Mouse (Mus musculus): ENCODE data around the gene Dad1. TPM values are rescaled to one million over a fixed set of nuclear protein-coding genes. Genes with fewer than 3 reads are reported as not detected.
"Not testable (repeated sequence)": the region's sequence is repeated elsewhere in the genome, so short reads cannot be mapped to it uniquely, and the experiment has no call there.

Dad1 gene
- total RNA-seq, 2 experiments from 2014 or later: 65.7 to 66.8 TPM

DNA sequence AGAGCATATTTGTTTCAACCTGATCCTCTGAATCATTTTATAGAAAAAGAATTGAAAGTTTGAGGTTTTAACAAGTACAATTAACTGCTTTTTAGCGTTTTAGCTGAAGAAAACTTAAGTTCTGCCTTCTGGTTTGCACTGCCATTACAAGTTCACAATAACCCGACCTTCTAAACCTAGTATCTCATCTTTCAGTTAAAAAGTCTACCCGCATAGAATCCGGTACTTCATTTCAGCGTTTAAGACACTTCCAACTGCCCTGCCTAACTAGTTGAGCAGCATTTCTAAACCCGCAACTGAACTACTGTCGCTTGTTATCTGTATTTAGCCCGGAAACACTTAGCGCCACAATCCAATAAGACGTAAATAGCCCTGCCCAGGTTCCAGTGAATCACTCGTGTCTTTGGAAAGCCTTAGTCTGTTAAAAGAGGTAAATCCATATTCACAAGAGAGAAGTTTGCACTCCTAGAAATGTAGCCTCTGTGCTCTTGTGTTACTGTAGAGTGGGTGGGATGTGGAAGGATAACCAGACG is 832 bp upstream of the Dad1 start:
- intact Hi-C loops (cut with DNase I): loop anchor here (5.0 kb wide), 1 partner anchor 103 kb away; no protein-coding TSS in a partner anchor
- no peak for DNase-seq

DNA sequence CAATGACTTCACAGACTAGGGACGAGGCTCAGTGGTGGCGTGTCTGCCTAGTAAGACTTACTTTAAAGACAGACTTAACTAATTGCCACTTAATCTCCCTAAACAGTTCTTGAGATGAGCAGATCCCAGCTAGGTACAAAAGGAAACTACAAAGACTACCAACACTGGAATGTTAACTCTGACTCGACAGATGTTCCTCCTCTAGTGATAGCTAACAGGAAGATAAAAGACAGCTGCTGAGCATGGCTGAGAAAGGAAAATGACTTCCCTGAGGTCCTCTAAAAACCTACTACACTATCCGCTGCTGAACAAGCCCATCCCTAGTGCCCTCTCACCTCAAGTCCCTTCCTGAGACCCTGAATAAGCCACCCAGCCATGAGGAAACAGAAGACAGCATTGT is 3.8 kb downstream of the Dad1 start:
- intact Hi-C loops (cut with DNase I): loop anchor here (5.0 kb wide), 1 partner anchor 107 kb away; no protein-coding TSS in a partner anchor

DNA sequence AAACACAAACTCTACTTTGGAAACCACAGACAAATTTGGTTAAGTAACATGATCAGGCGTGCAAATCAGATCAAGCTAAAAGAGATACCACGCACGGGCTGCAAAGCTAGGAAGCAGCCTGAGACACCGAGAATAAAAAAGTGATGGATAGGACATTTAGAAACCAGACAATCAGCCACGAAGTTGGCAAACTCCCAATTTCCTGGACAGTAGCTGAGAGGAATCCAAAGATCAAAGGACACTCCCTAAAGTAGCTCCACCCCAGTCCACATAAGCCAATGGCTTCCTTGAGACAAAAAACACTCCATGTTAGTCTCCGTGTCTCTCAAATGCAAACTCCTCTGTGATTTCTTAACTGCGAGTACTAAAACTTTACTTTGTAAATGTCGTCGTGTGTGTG is 4.6 kb downstream of the Dad1 start:
- no peak for DNase-seq
- intact Hi-C loops (cut with DNase I): no loop called here

More for the DNA sequence above, 3.8 kb downstream of the Dad1 start:
- no peak for DNase-seq

DNA sequence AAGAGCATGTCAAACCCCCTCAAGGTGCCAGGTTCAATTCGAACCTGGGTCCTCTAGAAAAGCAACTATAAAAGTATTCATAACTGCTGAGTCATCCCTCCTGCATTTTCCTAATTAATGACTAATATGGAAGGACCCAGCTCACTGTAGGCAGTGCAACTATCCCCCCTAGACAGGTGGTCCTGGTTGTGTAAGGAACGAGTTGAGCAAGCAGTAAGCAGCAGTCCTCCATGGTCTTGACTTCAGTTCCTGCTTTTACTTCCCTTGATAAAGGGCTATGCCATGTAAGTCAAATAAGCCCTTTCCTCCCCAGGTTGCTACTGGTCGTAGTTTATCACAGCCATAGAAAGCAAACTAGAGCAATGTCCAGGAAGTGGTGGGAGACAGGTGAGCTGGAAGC is 7.7 kb downstream of the Dad1 start:
- DNase-seq: no peak
- intact Hi-C loops (cut with DNase I): no loop called here

DNA sequence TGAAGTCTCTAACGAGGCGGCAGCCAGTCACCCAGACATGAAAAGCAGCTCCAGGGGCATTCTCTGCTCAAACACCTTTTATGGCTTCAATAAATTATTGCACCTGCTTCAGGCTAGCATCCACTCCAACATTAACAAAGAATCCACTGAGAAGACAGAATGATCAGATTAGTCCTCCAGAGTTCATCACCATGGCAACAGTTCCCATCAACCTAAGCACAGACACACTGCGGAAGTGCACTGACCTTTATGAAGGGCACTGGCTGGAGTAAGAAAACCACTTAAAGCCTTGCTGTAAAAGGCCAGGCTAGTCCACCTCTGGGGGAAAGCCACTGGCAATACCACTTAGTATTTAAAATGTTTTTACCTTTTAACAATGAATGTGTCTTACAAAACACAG is 9.7 kb downstream of the Dad1 start:
- intact Hi-C loops (cut with DNase I): no loop called here

DNA sequence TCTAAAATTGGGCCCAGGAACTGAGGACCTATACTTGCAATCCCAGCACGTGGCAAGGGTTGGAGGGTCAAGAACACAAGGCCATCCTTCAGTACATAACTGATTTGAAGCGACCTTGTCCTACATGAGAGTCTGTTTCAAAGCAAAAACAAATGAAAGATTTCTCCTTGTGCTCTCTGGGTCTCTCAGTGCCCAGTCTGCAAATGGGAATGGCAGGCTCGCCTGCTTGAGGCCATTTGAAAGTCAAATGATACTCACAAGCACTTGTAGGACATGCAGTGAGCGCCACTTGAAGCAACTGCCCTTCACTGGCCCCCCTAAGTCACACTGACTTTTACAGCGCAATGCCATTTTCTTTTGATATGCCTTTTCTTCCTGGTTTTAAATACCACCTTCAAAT is 13.4 kb downstream of the Dad1 start:
- intact Hi-C loops (cut with DNase I): no loop called here
- DNase-seq: no peak

More for the DNA sequence above, 9.7 kb downstream of the Dad1 start:
- DNase-seq: no peak

DNA sequence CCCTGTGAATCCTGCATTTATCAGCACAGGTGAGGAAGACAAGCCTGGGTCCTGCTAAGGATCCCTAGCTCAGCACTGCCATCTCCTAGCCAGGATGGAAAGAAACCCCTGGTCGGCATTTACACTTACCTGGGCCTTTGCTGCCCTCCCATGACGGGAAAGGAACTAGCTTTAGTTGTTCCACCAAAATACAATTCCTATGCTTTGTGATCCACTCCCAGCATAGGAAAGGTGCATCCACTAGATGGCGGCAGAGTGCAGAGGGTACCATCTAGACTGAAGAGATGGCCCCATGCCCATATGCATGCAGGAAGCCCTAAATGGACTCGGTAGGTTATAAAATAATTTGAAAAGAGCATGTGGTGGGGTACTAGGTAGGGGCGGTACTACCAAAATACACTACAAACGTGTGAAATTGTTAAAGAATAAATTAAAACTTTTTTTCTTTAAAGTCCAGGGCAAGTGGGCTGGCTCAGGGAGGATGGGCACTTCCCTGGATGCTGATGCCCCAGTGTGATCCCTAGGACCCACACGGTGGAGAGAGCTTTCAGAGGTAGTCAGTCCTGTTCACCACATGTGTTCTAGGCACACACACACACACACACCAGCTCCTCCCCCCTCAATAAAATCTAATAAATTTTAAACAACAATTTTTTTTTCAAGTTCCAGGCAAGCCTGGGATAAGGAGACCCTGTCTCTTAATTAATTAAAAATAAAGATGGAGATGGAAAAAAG is 14.7 kb downstream of the Dad1 start:
- peak; percentile 61 to 69 for DNase-seq
- intact Hi-C loops (cut with DNase I): loop anchor here (5.0 kb wide), 1 partner anchor 173 kb away; no protein-coding TSS in a partner anchor

DNA sequence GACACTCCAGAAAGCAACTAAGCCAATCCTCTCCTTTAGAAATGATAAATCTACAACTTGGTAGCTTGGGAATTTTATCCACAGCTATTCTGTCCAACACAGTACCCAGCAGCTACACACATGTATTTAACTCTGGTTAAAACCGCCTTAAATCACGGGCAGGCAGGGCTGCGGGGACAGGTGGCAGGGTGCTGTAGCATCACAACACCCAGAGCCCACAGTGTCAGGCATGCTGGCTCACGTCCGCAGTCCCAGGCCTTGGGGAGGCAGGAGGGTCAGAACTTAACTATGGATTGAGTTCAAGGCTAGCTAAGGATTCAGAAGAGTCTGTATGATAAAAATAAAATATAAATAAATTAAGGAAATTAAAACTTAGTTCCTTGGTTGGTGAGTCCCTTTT is 17.0 kb downstream of the Dad1 start:
- DNase-seq: no peak
- intact Hi-C loops (cut with DNase I): loop anchor here (5.0 kb wide), 1 partner anchor 175 kb away; no protein-coding TSS in a partner anchor

DNA sequence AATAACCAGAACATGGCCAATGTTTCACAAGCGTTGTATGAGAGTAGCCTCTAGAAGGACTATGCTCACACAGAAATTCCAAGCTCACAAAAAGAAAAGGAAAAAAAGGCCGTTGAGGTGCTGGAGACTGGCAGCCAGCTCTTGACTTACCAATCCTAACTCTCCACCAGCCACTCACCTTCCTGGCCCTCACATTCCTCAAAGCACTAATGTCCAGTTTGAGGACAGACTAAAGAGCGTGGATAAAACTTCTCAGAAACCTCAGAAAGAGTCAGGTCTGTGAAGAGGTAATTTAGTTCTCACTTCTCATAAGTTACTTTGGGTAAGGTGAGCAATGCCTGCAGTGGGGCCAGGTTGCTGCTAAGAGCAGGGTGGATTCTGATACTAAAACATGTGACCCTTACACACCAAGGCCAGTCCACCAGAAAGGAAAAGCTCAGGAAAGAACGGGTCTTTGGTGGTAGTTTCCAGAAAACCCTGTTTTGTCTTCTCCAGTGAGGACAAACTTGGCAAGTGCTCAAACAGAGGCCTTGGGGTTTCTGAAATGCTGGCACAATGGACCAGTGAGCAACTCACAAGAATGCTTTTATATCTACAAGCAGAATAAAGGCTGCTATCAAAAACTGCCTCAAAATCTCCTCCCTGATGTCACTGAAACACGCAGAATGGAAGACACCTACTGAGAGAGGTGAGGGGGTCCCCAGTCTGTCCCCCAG is 17.9 kb downstream of the Dad1 start:
- no peak for DNase-seq
- intact Hi-C loops (cut with DNase I): loop anchor here (5.0 kb wide), 1 partner anchor 176 kb away; no protein-coding TSS in a partner anchor

DNA sequence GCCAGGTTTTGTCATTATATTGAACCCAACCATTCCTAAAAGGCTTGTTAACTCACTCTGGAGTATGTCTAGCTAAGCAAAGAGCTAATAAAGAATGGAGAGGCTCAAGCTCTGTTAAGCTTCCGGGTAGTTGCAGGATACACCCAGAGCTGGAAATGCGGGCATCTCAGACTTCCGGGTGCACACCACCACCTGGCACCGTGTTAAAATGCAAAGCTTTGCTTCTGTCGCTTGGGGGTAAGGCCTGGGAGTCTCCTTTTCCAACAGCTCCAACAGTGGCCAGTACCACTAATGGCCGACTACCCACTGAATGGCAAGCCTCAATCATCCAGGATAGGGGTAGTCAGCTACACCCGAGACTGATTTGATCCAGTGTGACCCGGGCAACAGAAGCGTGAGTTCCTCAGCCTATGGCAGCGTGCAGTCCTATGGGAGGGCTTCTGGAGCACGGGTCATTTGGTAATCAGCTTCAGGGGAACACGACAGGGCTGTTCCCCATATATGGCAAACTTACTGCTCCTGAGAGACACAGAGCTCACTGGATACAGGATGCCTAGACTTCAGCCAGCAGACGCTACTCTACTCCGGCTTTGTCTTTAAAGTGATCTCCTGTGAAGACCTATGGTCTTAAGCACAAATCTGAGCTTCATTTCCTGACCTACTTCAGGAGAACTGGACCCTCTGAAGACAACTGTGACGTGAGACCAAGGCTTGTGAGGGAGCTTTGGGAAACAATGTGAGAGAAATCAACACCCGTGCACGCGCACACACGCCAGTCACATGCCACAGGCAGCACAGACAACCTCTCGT is 19.5 kb downstream of the Dad1 start:
- DNase-seq: no peak
- intact Hi-C loops (cut with DNase I): loop anchor here (5.0 kb wide), 1 partner anchor 178 kb away; no protein-coding TSS in a partner anchor

DNA sequence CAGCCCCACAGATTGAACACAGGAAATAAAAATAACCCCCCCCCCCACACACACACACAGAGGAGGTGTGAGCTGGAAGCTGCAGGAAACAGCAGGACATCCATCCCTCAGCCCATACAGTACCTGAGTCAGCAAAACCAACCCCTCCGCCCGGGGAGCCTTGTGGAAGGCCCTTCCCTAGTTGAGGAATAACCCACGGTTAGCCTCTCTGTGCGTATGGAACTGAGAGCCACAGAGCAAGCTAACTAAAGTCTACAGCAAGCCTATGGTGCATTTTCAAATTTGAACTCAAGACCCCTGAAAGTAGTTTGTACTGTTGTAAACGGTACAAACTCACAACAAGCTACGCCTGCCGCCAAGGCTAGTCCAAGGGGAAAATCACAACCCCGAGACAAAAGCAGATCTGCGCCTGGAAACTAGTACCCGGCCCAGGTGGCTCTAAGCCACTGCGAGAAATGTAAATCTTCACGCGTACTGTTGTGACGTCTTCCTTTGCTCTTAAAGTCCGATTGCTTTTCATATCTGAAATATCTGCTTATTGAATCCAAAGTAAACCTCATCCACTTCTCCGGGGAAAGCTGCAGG is 20.3 kb downstream of the Dad1 start:
- DNase-seq: no peak
- intact Hi-C loops (cut with DNase I): no loop called here

DNA sequence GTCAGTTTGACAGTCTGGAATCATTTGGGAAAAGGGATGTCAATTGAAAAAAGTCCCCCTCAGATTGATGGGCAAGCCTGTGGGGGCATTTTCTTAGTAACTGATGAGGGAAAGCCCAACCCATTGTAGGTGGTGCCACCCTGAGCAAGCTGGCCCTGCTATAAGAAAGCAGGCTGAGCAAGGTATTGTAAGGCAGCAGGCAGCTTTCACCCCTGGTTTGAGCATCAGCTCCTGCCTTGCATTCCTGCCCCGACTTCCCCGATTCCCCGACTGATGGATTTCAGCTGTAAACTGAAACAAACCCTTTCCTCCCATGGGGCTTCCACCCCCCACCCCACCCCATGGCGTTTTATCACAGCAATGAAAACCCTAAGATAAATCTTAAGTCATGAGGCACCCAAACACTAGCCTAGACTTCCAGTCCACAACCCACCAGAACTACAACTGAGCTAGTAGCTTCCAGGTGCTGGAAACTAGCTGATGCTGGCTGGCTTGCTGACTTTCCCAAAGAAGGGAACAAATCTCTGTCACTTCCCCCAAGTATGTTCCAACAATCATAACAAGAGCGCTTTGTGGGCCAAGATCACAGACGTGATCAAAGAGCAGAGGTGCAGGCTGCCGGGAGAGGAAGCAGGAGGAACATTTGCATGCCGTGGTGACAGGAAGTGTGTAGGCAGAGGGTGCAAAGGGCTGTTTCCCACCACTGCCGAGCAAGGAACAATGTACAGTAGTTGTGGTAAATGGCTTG is 20.9 kb downstream of the Dad1 start:
- DNase-seq: no peak
- intact Hi-C loops (cut with DNase I): no loop called here

DNA sequence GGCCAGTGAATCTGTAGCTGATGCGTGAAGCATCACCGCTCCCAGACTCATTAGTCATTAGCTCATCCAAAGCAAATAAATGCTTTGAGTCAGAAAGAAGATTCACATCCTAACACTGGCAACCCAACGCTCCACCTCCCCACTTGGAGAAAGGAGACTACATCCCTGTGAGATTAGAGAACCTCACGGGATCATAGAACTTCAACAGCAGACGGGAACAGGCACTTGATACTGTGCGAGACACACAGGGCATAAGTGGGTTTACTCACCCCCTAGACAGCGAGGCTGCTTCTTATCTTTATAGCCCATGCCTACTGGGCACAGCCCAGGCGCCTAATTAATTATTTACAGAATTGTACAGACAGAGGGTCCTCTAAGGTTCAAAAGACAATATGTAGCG is 21.8 kb downstream of the Dad1 start:
- no peak for DNase-seq
- intact Hi-C loops (cut with DNase I): no loop called here

DNA sequence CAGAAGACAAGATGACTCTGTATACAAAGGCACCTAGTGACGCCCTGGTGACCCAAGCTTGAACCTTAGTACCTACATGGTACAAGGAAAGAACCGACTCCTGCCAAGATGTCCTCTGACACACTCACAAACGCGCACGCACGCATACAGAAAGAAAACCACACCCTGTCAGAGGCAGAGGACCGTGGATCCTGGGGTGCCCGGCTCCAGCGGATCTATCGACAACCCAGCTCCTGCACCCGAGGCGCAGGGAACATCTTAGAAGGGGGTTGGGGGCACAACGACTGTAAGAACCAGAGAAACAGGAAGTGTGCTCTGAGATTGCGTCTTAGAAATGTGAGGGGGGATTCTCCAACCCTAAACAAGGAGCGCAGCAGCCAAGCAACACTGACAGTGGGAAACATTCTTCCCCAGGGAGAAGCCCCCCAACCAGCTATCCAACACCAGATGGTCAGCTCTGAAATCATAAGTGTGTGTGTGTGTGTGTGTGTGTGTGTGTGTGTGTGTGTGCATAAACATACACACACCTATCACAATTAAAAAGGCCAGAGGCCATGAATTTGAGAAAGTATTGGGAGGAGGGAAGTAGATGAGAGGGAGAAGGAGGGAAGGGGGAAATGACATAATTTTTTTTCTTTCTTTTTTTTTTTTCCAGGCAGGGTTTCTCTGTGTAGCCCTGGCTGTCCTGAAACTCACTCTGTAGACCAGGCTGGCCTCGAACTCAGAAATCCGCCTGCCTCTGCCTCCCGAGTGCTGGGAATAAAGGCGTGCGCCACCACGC is 22.5 kb downstream of the Dad1 start:
- intact Hi-C loops (cut with DNase I): no loop called here
- no peak for DNase-seq

DNA sequence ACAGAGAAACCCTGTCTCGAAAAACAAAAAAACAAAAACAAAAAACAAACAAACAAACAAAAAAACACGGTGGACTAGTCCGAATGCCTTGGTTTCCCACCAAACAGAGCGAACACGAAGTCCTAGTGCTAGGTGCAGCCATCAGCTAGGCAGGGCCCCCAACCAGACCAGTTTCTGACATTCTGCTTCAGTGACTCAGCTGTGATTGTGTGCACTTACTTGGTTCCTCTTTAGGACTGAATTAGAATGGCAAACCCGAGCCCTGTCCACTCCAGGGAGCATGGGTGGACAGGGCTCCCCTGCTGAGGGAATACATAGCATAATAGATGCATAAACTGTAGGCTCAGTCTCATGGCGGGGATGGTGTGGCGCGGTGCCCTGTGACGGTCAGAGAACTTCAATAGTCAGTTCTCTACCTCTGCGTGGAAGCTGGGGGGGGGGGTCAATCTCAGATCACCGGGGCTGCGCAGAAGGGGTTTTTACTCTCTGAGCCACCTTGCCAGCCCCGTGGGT is 23.2 kb downstream of the Dad1 start:
- DNase-seq: no peak
- intact Hi-C loops (cut with DNase I): no loop called here

DNA sequence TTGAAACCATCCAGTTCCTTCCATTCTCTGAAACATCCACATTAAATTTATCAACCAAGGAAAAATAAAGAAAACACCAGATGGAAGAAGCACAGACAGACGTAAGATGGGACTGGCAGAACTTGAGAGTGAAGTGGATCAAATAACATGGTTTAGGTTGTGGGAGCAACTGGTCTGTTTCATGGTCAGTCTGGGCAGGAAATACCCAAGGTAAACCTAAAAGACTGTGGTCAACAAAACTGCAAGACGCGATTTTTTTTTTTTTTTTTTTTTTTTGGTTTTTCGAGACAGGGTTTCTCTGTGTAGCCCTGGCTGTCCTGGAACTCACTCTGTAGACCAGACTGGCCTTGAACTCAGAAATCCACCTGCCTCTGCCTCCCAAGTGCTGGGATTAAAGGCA is 24.1 kb downstream of the Dad1 start:
- intact Hi-C loops (cut with DNase I): loop anchor here (2.0 to 10.0 kb wide), 3 partner anchors 168 to 261 kb away; no protein-coding TSS in a partner anchor
- DNase-seq: not testable (repeated sequence)

DNA sequence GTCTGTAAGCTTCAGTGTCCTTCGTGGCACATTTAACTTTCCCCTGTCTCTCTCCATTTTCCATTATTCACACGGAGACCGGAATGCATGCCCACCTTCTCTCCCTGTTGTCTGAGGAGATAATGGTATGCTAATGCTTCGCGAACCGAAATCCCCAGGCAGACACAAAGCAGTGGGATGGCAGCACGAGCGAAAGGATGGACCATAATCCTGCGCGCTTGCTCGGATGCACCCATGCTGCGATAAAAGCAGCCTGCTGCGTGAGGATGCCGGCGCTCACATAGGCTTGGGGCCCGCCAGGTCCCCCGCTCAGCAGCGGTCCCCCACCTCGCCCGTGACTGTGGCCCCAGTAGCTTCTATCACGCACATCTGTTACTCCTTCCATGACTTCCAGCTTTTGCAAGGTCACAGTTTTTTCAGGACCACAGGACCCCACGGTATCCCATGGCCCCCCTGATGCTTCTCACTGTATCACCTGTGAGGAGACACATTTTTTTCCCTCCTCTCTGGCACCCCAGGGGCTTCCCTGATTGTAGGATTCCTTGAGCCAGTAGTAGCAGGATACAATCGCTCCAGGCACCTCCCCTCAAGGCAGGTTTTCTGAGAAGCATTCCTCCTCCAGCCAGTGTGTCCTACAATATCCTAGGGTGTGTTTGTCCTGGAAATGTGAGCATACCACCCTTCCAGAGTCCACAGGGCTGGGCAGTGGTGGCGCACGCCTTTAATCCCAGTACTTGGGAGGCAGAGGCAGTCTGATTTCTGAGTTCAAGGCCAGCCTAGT is 24.8 kb downstream of the Dad1 start:
- no peak for DNase-seq
- intact Hi-C loops (cut with DNase I): loop anchor here (2.0 to 10.0 kb wide), 3 partner anchors 167 to 262 kb away; no protein-coding TSS in a partner anchor

All from gastrocnemius, postnatal 36 days (tissue).